Mouse (Mus musculus) cortical plate, adult 2 months (tissue): ENCODE measurements at regions not wholly inside any gene's neighbourhood (a gene's known extent, or its start where the extent isn't known, plus 50 kb on each side); places are given as distances from the start of the nearest gene placed in this dataset.

Experiments
- H3K27ac ChIP-seq: fragments of 200-500 bp; 2 replicates; pipeline ENCODE4 v1.5.1; 2012; ENCODE audit warnings: low read length, control low read depth, inconsistent platforms; ENCODE audit not compliant: insufficient read depth
- H3K4me1 ChIP-seq: fragments of 200-500 bp; 2 replicates; pipeline ENCODE4 v1.6.1; 2011; ENCODE audit warnings: low read length; ENCODE audit not compliant: control insufficient read depth, insufficient read depth
- H3K4me3 ChIP-seq: fragments of 200-500 bp; 2 replicates; pipeline ENCODE4 v1.5.1; 2011; ENCODE audit warnings: mild to moderate bottlenecking, low read length, control low read depth; ENCODE audit not compliant: insufficient read depth
- CTCF ChIP-seq: fragments of 200-500 bp; IDR thresholded peaks from 2 replicates; pipeline ENCODE4 v1.5.1; 2011; ENCODE audit warnings: mild to moderate bottlenecking, control low read depth, low read length; ENCODE audit not compliant: insufficient read depth; ENCODE audit errors: extremely low read depth
- POLR2A ChIP-seq: fragments of 200-500 bp; IDR thresholded peaks from 2 replicates; pipeline ENCODE4 v1.6.1; 2011; ENCODE audit warnings: mild to moderate bottlenecking, low read length, control low read depth; ENCODE audit not compliant: insufficient read depth; ENCODE audit errors: extremely low read depth

DNA sequence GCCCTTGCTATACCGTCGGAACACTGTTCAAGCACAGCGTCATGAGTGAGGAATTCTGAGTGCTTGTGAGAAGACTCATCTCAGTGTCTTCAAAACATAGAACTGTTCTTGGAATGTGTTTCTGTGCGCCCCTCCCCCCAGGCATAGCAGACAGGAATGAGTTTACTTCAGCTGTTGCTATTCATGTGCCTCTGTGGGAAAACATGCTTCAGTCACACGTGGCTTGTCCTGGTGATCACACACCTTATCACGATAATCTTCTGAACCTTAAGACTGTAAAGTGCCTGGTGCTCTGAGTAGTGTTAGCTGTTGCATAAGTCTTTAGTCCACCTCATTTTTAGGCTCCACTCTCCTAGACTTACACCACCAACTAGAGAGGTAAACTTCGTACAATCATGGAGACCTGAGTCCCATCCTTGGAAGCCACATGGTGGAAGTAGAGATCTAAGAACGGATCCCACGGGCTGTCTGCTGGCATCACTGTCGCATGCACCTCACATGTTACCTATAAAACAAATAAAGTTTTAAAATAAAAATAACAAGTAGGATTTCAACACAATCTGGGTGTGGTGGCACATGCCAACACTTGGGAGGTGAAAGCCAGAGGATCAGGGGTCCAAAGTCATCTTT, 1143.8 kb downstream of the 4930447A16Rik start:
- no peaks in the 10 kb centered on the region for H3K4me1 ChIP-seq
- no peak overlapping the region for H3K4me3 ChIP-seq
- H3K27ac ChIP-seq: no peak overlapping the region
- TF ChIP-seq POLR2A: no peak
- no peak for TF ChIP-seq CTCF

DNA sequence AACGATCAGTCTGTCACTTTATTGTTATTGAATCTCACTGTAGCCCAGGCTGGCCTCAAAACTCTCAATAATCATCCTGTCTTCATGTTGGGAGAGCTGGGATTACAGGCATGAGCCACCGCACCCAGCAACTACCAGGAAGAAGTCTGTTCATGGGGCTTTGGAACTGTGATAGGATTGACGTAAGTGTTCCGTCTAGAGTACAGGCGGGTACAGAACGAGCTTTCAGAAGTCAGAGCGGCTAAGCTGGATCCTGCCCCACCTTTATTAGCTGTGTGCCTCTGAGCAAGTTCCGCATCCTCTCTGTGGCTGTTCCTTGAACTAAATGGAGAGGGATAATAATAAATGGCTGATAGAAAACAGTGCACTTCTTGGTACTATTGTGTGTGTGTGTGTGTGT, 1144.8 kb downstream of the 4930447A16Rik start:
- TF ChIP-seq POLR2A: no peak
- no peak for TF ChIP-seq CTCF
- H3K4me1 ChIP-seq: no peaks in the 10 kb centered on the region
- no peak overlapping the region for H3K27ac ChIP-seq
- no peak overlapping the region for H3K4me3 ChIP-seq

DNA sequence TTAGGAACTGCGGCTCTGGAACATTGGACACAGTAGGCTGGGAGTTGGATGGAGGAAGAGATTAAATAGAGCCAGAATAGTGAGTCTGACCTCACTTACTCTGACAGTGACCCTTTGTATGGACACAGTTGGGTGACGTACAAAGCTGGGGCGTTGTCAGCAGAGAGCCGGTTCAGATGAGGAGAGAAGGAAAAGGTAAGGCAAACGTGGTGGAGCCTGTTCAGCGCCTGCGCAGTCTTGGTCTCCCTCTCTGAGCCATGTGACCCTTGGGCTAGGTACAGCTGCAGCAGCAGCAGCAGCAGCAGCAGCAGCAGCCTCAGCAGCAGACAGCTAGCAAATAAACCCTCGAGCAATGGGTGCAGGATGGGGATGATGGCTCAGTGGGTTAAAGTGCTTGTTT, 1145.4 kb downstream of the 4930447A16Rik start:
- Histone ChIP-seq H3K4me3 (no peak overlapping the region), H3K27ac (no peak overlapping the region), H3K4me1 (no peaks in the 10 kb centered on the region)
- no peak for TF ChIP-seq POLR2A
- no peak for TF ChIP-seq CTCF

DNA sequence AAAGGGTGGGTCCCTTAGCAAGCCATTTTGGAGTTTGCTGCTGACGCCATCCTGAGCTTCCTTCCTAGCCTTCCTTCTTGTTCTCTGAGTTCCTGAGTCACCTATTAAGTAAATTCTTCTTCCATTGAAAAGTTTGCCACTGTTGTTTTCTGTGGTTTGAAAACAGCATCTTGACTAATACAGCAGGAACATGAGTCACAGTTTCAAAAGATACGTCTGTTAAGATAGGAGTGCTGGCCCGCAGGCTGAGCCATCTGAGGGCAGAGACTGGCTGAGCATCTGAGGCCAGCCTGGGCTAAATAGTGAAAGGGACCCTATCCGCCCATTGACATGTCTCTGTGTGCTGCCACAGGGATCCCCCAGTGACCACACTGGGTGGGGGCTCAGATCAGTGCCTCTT, 1147.3 kb downstream of the 4930447A16Rik start:
- Histone ChIP-seq H3K27ac (no peak overlapping the region), H3K4me3 (no peak overlapping the region), H3K4me1 (no peaks in the 10 kb centered on the region)
- TF ChIP-seq CTCF (no peak), POLR2A (no peak)

GRCm38 (mm10) chr15:38574447-38574846, 1149.1 kb downstream of the 4930447A16Rik start:
- H3K4me3 ChIP-seq: no peak overlapping the region
- H3K27ac ChIP-seq: no peak overlapping the region
- TF ChIP-seq POLR2A (no peak), CTCF (no peak)
- H3K4me1 ChIP-seq: no peaks in the 10 kb centered on the region

DNA sequence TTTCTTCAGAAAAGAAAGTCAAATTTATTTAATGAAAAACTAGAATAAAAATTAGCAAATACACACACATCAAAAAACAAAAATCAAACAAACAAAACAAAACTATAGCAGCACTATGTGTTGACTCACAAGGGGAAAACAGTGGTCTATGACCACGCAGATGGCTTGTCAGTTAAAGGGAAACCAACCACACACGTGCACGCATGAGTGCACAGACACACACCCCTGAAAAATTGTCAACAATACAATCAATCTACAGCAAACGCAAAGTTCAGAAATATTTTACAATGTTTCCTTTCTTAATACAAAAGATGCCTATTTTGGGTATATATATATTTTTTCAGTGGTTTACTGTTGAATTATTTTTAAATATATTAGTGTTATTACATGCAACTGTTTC, 1149.9 kb downstream of the 4930447A16Rik start:
- no peak overlapping the region for H3K27ac ChIP-seq
- TF ChIP-seq CTCF (no peak), POLR2A (no peak)
- no peaks in the 10 kb centered on the region for H3K4me1 ChIP-seq
- no peak overlapping the region for H3K4me3 ChIP-seq

DNA sequence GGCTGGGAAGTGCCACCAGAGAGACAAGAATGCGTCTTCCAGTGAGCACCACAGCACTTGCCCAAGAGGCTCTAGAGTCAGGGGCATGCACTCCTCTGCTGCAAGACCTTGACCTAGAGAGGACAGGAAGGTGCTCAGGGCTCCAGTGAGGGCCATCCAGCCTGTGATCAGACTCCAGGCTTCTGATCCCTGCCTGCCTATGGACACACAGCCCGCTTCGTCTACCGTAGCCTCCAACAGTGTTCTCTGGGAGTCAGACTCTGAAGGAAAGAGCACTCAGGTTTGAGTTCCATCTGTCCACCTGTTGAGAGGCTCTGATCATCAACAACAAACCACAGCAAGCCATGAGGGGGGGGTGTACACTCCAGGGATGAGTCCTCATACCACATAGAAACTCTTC, 1152.3 kb downstream of the 4930447A16Rik start:
- no peak overlapping the region for H3K4me3 ChIP-seq
- H3K4me1 ChIP-seq: no peaks in the 10 kb centered on the region
- TF ChIP-seq CTCF: no peak
- TF ChIP-seq POLR2A: no peak
- no peak overlapping the region for H3K27ac ChIP-seq

DNA sequence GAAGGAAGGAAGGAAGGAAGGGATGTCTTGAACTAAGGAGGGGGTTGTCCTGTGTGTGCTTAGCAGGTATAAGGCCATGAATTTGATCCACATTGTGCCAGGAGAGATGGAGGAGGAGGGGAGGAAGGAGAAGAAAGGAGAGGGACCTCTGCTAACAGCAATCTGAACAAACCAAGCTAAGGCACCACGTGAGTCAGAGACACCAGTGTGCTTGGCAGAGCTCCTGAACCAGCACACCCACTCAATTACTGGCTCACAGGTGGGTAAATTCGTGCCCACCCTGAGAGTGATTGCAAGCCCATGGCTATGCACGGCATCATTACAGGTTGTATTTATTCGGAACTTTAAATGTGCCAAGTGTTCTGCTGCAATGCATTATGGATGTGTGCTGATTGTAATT, 1154.1 kb downstream of the 4930447A16Rik start:
- TF ChIP-seq CTCF (no peak), POLR2A (no peak)

DNA sequence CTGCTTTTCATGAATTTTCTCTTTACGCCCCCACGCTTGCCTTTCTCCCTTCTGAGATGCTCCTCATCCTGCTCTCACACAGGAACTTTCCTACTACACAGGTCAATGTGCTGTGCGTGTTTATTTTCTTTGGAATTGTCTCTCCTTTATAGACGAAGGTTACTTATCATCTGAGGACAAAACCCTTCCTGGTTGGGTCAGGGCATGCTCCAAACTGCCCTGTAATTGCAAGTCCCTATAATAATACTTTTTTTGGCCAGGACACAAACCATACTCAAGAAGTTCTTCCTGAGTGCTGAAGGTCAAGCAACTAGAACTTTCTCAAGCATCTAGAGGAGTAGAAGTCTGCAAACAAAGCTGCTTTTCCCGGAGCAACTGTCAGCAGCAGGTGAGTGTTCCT, 1158.1 kb downstream of the 4930447A16Rik start:
- TF ChIP-seq CTCF (no peak), POLR2A (no peak)
- no peaks in the 10 kb centered on the region for H3K4me1 ChIP-seq
- no peak overlapping the region for H3K27ac ChIP-seq
- H3K4me3 ChIP-seq: no peak overlapping the region

More for the DNA sequence above, 1154.1 kb downstream of the 4930447A16Rik start:
- Histone ChIP-seq H3K4me3 (no peak overlapping the region), H3K4me1 (no peaks in the 10 kb centered on the region), H3K27ac (no peak overlapping the region)

DNA sequence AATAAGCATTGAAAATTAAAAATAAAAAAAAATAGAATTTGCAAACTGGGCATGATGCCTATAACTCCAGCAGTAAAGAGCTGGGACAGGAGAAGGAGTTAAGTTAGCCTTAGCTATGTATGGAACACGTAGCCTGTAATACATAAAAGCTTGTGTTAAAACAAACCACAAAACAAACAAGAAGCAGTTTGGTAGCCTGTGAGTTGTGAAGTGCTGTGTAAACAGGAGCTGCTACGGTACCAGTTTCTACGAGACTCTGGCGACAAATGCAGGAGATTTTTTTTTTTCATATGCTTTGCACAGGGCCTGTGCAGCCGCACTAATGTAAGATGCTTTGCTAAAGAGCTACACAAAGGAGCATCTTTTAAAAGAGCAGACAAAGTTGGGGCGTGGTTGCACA, 1159.1 kb downstream of the 4930447A16Rik start:
- H3K27ac ChIP-seq: no peak overlapping the region
- H3K4me1 ChIP-seq: no peaks in the 10 kb centered on the region
- no peak overlapping the region for H3K4me3 ChIP-seq
- no peak for TF ChIP-seq POLR2A
- TF ChIP-seq CTCF: no peak
